Mouse (Mus musculus) urinary bladder, postnatal 36 days (tissue): ENCODE measurements around the gene Tmem53.
A peak's percentile ranks its signal among the peaks of the same experiment; 100 is the strongest.

ENCODE experiments used
- DNase-seq, 2 experiments: peaks; one replicate each; pipeline ENCODE4 v3.0.0; 2022; ENCODE audit warnings: low spot score in 2 of 2, mixed read lengths in 1 of 2

Gene Tmem53

GRCm38 (mm10) chr4:117281090-117281845 is 29.5 kb downstream of the Tmem53 start:
- DNase-seq = no peak

- DNase-seq = no peak
These were observed 31.8 kb downstream of the Tmem53 start for GRCm38 (mm10) chr4:117283271-117284191.

- no peak for DNase-seq
These were observed 32.6 kb downstream of the Tmem53 start for GRCm38 (mm10) chr4:117284363-117284762.

- DNase-seq = no peak
These were observed 36.7 kb downstream of the Tmem53 start for GRCm38 (mm10) chr4:117288277-117288926.

- DNase-seq = peak; percentile 67 to 76
These were observed 37.4 kb downstream of the Tmem53 start for GRCm38 (mm10) chr4:117288927-117289801.

- no peak for DNase-seq
These were observed 39.9 kb downstream of the Tmem53 start for GRCm38 (mm10) chr4:117291696-117292095.

GRCm38 (mm10) chr4:117296849-117297593 is 45.3 kb downstream of the Tmem53 start:
- DNase-seq = no peak

GRCm38 (mm10) chr4:117297819-117298218 is 46.1 kb downstream of the Tmem53 start:
- no peak for DNase-seq

GRCm38 (mm10) chr4:117299921-117300320 is 48.2 kb downstream of the Tmem53 start:
- DNase-seq = no peak

GRCm38 (mm10) chr4:117302027-117302806 is 50.5 kb downstream of the Tmem53 start:
- DNase-seq = no peak

- DNase-seq = no peak
These were observed 52.0 kb downstream of the Tmem53 start for GRCm38 (mm10) chr4:117303581-117304238.

GRCm38 (mm10) chr4:117304239-117305025 is 52.7 kb downstream of the Tmem53 start:
- DNase-seq = no peak

- DNase-seq = no peak
These were observed 53.7 kb downstream of the Tmem53 start for GRCm38 (mm10) chr4:117305461-117305860.

GRCm38 (mm10) chr4:117307270-117307669 is 55.5 kb downstream of the Tmem53 start:
- no peak for DNase-seq

- DNase-seq = no peak
These were observed 57.7 kb downstream of the Tmem53 start for GRCm38 (mm10) chr4:117309427-117309826.

- no peak for DNase-seq
These were observed 60.1 kb downstream of the Tmem53 start for GRCm38 (mm10) chr4:117311891-117312290.

GRCm38 (mm10) chr4:117312416-117313084 is 60.8 kb downstream of the Tmem53 start:
- no peak for DNase-seq

- DNase-seq = no peak
These were observed 61.3 kb downstream of the Tmem53 start for GRCm38 (mm10) chr4:117313085-117313424.
